Mouse (Mus musculus) lung, embryonic 16.5 days (tissue): ENCODE measurements at regions not wholly inside any gene's neighbourhood (a gene's known extent, or its start where the extent isn't known, plus 50 kb on each side); places are given as distances from the start of the nearest gene placed in this dataset.

Experiments used
- ATAC-seq: fragments of 200-750 bp; cut with Nextera tagmentation; 2 replicates; pipeline ENCODE4 v1.8.0; 2017; ENCODE audit warnings: low read depth, mild to moderate bottlenecking, moderate library complexity
- H3K27ac ChIP-seq: fragments of 300-500 bp; sonication (generic); 2 replicates; pipeline ENCODE4 v1.5.1; 2014; ENCODE audit warnings: mild to moderate bottlenecking, control low read depth, low read length
- H3K27me3 ChIP-seq: fragments of 300-500 bp; sonication (generic); 2 replicates; pipeline ENCODE4 v1.6.1; 2014; ENCODE audit warnings: low read depth, low read length, mixed read lengths; ENCODE audit not compliant: control insufficient read depth, insufficient read depth
- H3K36me3 ChIP-seq: fragments of 300-500 bp; sonication (generic); 2 replicates; pipeline ENCODE4 v1.6.1; 2014; ENCODE audit warnings: low read length; ENCODE audit not compliant: control insufficient read depth, insufficient read depth
- H3K4me1 ChIP-seq: fragments of 300-500 bp; sonication (generic); replicated peaks from 2 replicates; pipeline ENCODE4 v1.6.1; 2014; ENCODE audit warnings: low read length, mixed read lengths; ENCODE audit not compliant: control insufficient read depth, insufficient read depth
- H3K4me2 ChIP-seq: fragments of 300-500 bp; sonication (generic); 2 replicates; pipeline ENCODE4 v1.6.1; 2014; ENCODE audit warnings: low read depth, low read length, control low read depth
- H3K4me3 ChIP-seq: fragments of 300-500 bp; sonication (generic); 2 replicates; pipeline ENCODE4 v1.5.1; 2014; ENCODE audit warnings: mild to moderate bottlenecking, low read length, control low read depth
- H3K9ac ChIP-seq: fragments of 300-500 bp; sonication (generic); 2 replicates; pipeline ENCODE4 v1.6.1; 2014; ENCODE audit warnings: low read length, control low read depth
- H3K9me3 ChIP-seq: fragments of 300-500 bp; sonication (generic); 2 replicates; pipeline ENCODE4 v1.6.1; 2016; ENCODE audit warnings: low read length; ENCODE audit not compliant: control insufficient read depth
- WGBS: fragments of 180-500 bp; shearing (Covaris S2); extraction: QIAGEN DNeasy Blood & Tissue Kit; methylation state at CpG from one replicate; pipeline ENCODE4 v1.1.7; 2014; 5-methylcytosine and 5-hydroxymethylcytosine counted together

GRCm38 (mm10) chr1:28144824-28145223, 635.2 kb downstream of the Gm597 start:
- Histone ChIP-seq H3K9me3 (no peaks in the 10 kb centered on the region), H3K27me3 (no peaks in the 10 kb centered on the region), H3K9ac (no peak overlapping the region), H3K27ac (no peak overlapping the region), H3K4me2 (no peak overlapping the region), H3K4me3 (no peak overlapping the region), H3K36me3 (no peaks in the 10 kb centered on the region), H3K4me1 (no peaks in the 10 kb centered on the region)
- WGBS, result 50% methylated on average over 4 of the region's 4 CpGs
- no peak for ATAC-seq

DNA sequence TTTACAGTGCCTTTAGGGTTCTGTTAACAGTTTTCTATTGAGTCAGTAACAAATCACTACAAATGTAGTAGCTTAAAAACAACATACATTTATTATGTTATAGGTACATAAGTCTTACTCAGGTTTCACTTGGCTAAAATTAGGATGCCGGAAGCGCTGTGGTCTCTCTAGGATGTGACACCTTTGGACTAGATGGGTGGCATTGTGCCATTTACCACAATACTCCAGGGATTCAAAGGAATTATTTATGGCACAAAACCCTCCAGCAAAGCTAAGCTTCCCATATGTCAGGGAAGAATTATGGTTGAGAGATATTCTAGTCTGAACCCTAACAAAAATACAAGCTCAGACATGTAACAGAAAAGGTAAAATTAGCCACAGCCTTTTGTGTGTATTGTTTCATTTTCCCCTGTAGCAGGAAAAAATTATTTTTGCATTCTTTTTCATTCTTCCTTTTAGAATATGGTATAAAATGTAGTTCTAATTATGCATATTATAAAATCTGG, 678.0 kb downstream of the Gm597 start:
- Histone ChIP-seq H3K9me3 (no peaks in the 10 kb centered on the region), H3K4me1 (no peaks in the 10 kb centered on the region), H3K4me3 (no peak overlapping the region), H3K27me3 (no peaks in the 10 kb centered on the region), H3K9ac (no peak overlapping the region), H3K4me2 (no peak overlapping the region), H3K36me3 (no peaks in the 10 kb centered on the region), H3K27ac (no peak overlapping the region)
- WGBS, result 75% methylated on average over 2 of the region's 2 CpGs
- no peak for ATAC-seq

DNA sequence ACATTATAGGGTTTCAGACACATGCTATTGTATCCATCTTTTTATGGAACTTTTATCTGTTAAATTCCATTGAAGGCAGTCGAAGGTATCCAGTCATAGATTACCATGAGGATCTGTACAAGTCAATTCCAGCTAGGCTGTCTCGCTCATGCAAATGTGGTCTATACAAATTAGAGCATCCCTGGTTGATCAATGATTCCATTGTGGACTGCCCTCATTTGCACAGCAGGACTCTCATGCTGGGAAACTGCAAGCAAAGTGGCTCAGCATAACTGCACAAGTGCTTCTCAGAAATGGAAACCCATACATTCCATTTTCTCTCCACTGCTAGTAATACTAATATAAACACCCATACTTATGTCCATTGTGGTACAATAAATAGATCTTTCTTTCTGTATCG, 695.6 kb downstream of the Gm597 start:
- Histone ChIP-seq H3K27ac (no peak overlapping the region), H3K36me3 (no peaks in the 10 kb centered on the region), H3K4me2 (no peak overlapping the region), H3K4me3 (no peak overlapping the region), H3K9ac (no peak overlapping the region), H3K4me1 (no peaks in the 10 kb centered on the region), H3K27me3 (no peaks in the 10 kb centered on the region), H3K9me3 (no peaks in the 10 kb centered on the region)
- WGBS, result 79% methylated on average over 3 of the region's 3 CpGs
- ATAC-seq, result no peak

DNA sequence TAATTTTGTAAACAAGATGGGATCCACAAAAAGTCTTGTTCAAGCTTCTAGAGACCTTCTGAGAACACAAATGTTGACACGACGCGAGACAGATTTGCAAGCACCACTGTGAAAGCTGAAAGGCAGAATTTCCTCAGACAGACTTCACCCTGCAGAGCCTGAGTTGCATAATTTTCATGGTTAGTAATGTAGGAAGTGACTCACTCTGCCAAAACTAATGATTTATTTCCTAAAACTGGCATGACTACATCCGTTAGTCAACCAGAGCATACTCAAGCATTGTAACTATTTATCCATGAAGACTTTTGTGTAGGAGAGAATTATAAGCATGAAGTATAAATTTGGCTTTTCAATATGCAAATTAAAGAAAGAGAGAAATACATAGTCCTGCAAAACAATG, 726.1 kb downstream of the Gm597 start:
- H3K27me3 ChIP-seq, result no peaks in the 10 kb centered on the region
- H3K4me2 ChIP-seq, result no peak overlapping the region
- ATAC-seq, result no peak
- no peaks in the 10 kb centered on the region for H3K4me1 ChIP-seq
- no peaks in the 10 kb centered on the region for H3K36me3 ChIP-seq
- H3K9ac ChIP-seq, result no peak overlapping the region
- H3K9me3 ChIP-seq, result no peaks in the 10 kb centered on the region
- 70% methylated on average over 4 of the region's 4 CpGs for WGBS
- no peak overlapping the region for H3K27ac ChIP-seq
- no peak overlapping the region for H3K4me3 ChIP-seq

GRCm38 (mm10) chr1:28047964-28048363, 732.1 kb downstream of the Gm597 start:
- no peaks in the 10 kb centered on the region for H3K9me3 ChIP-seq
- no peak for ATAC-seq
- H3K36me3 ChIP-seq, result no peaks in the 10 kb centered on the region
- H3K4me2 ChIP-seq, result no peak overlapping the region
- no peaks in the 10 kb centered on the region for H3K27me3 ChIP-seq
- WGBS, result 42% methylated on average over 2 of the region's 2 CpGs
- H3K9ac ChIP-seq, result no peak overlapping the region
- no peak overlapping the region for H3K27ac ChIP-seq
- no peak overlapping the region for H3K4me3 ChIP-seq
- no peaks in the 10 kb centered on the region for H3K4me1 ChIP-seq

- no peaks in the 10 kb centered on the region for H3K4me1 ChIP-seq
- H3K9ac ChIP-seq, result no peak overlapping the region
- H3K4me3 ChIP-seq, result no peak overlapping the region
- no peaks in the 10 kb centered on the region for H3K27me3 ChIP-seq
- ATAC-seq, result no peak
- H3K4me2 ChIP-seq, result no peak overlapping the region
- no peaks in the 10 kb centered on the region for H3K9me3 ChIP-seq
- no peak overlapping the region for H3K27ac ChIP-seq
- no peaks in the 10 kb centered on the region for H3K36me3 ChIP-seq
Measured at GRCm38 (mm10) chr1:28047379-28047778, 732.7 kb downstream of the Gm597 start.

GRCm38 (mm10) chr1:28045695-28046094, 734.4 kb downstream of the Gm597 start:
- no peak for ATAC-seq
- H3K4me1 ChIP-seq, result no peaks in the 10 kb centered on the region
- no peak overlapping the region for H3K4me3 ChIP-seq
- H3K9me3 ChIP-seq, result no peaks in the 10 kb centered on the region
- no peaks in the 10 kb centered on the region for H3K36me3 ChIP-seq
- 82% methylated on average over 1 of the region's 1 CpGs for WGBS
- no peak overlapping the region for H3K9ac ChIP-seq
- no peaks in the 10 kb centered on the region for H3K27me3 ChIP-seq
- H3K4me2 ChIP-seq, result no peak overlapping the region
- H3K27ac ChIP-seq, result no peak overlapping the region

DNA sequence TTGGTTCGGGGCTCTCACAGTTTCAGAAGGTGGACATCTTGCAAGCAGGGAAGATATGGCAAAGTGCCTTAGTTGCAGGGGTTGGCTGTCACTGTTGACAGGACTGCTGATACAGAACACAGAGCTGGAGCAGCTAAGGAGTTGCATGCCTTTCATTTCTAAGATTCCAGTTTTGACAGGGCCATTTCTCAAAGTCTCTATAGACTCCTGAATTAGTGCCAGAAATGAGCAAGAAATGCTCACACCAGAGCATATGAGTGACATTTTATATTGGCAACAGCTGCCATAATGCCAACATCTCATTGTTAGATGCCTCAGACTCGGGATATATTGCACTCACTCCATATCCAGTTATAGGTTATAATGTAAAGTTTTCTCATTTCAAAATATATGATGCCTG, 754.3 kb downstream of the Gm597 start:
- H3K4me1 ChIP-seq, result no peaks in the 10 kb centered on the region
- no peak overlapping the region for H3K27ac ChIP-seq
- no peak overlapping the region for H3K4me3 ChIP-seq
- H3K9me3 ChIP-seq, result no peaks in the 10 kb centered on the region
- no peak overlapping the region for H3K9ac ChIP-seq
- WGBS, result 41% methylated on average over 2 of the region's 2 CpGs
- H3K36me3 ChIP-seq, result no peaks in the 10 kb centered on the region
- ATAC-seq, result peak; percentile 49; the same call in 1 of the 2 replicates
- H3K27me3 ChIP-seq, result no peaks in the 10 kb centered on the region
- H3K4me2 ChIP-seq, result no peak overlapping the region

GRCm38 (mm10) chr1:27998434-27998833, 781.6 kb downstream of the Gm597 start:
- H3K4me1 ChIP-seq, result no peaks in the 10 kb centered on the region
- WGBS, result 76% methylated on average over 4 of the region's 4 CpGs
- H3K4me2 ChIP-seq, result no peak overlapping the region
- no peaks in the 10 kb centered on the region for H3K9me3 ChIP-seq
- ATAC-seq, result no peak
- H3K36me3 ChIP-seq, result no peaks in the 10 kb centered on the region
- no peaks in the 10 kb centered on the region for H3K27me3 ChIP-seq
- no peak overlapping the region for H3K4me3 ChIP-seq
- no peak overlapping the region for H3K9ac ChIP-seq
- H3K27ac ChIP-seq, result no peak overlapping the region

DNA sequence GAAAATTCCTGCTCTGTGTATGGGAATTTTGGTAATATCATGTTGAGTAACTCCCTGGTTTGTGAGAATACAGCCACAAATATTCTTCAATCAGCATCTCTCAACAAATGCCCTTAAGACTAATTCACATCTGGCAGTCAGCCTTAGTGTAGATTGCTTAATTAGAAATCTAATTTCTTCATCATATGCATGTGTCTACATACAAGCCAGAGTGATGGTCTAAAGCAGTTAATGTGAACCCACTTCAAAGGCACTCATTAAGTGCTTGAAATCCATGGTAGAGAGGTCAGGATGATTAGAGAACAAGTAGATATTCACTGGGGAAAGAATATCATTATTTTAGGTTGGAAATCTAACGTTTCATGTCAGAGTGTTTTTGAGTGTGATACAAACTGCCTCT, 816.7 kb downstream of the Gm597 start:
- 58% methylated on average over 1 of the region's 1 CpGs for WGBS
- no peak overlapping the region for H3K9ac ChIP-seq
- no peaks in the 10 kb centered on the region for H3K4me1 ChIP-seq
- no peaks in the 10 kb centered on the region for H3K36me3 ChIP-seq
- no peaks in the 10 kb centered on the region for H3K27me3 ChIP-seq
- H3K9me3 ChIP-seq, result no peaks in the 10 kb centered on the region
- H3K4me2 ChIP-seq, result no peak overlapping the region
- no peak overlapping the region for H3K4me3 ChIP-seq
- no peak overlapping the region for H3K27ac ChIP-seq
- no peak for ATAC-seq
